Mouse (Mus musculus): ENCODE measurements around the gene Agpat1.
A peak's percentile ranks its signal among the peaks of the same experiment; 100 is the strongest.

Agpat1 gene

GRCm38 (mm10) chr17:34606186-34607039 lies 2.4 kb downstream of the Agpat1 start:
- DNase-seq (ENCODE audit: low read depth, low spot score), result peak; percentile 44

- DNase-seq (ENCODE audit: low read depth, low spot score), result no peak
Measured at GRCm38 (mm10) chr17:34607997-34608396, 3.9 kb downstream of the Agpat1 start.

GRCm38 (mm10) chr17:34611050-34611449 lies 7.0 kb downstream of the Agpat1 start:
- DNase-seq (ENCODE audit: low read depth, low spot score), result no peak

- no peak for DNase-seq (ENCODE audit: low read depth, low spot score)
Measured at GRCm38 (mm10) chr17:34613054-34613645, 9.1 kb downstream of the Agpat1 start.

- DNase-seq (ENCODE audit: low read depth, low spot score), result no peak
Measured at GRCm38 (mm10) chr17:34613830-34614229, 9.8 kb downstream of the Agpat1 start.

GRCm38 (mm10) chr17:34615871-34616270 lies 11.8 kb downstream of the Agpat1 start, which contains the start of gene Egfl8:
Egfl8 (minus strand) TSS chr17:34615971.
- DNase-seq (ENCODE audit: low read depth, low spot score), result no peak

- DNase-seq (ENCODE audit: low read depth, low spot score), result peak; percentile 89
Measured at GRCm38 (mm10) chr17:34618999-34619398, 14.9 kb downstream of the Agpat1 start.

GRCm38 (mm10) chr17:34621006-34621405 lies 16.9 kb downstream of the Agpat1 start:
- DNase-seq (ENCODE audit: low read depth, low spot score), result no peak

- no peak for DNase-seq (ENCODE audit: low read depth, low spot score)
Measured at GRCm38 (mm10) chr17:34623161-34623560, 19.1 kb downstream of the Agpat1 start.

GRCm38 (mm10) chr17:34624981-34625380 lies 20.9 kb downstream of the Agpat1 start:
- no peak for DNase-seq (ENCODE audit: low read depth, low spot score)

GRCm38 (mm10) chr17:34626062-34626772 lies 22.2 kb downstream of the Agpat1 start:
- no peak for DNase-seq (ENCODE audit: low read depth, low spot score)

GRCm38 (mm10) chr17:34626773-34627092 lies 22.7 kb downstream of the Agpat1 start:
- DNase-seq (ENCODE audit: low read depth, low spot score), result peak; percentile 64

- DNase-seq (ENCODE audit: low read depth, low spot score), result peak; percentile 87
Measured at GRCm38 (mm10) chr17:34627093-34627942, 23.3 kb downstream of the Agpat1 start.

GRCm38 (mm10) chr17:34627943-34628643 lies 24.0 kb downstream of the Agpat1 start, which contains the start of gene Ppt2:
Ppt2 (minus strand) TSS chr17:34628510.
- DNase-seq (ENCODE audit: low read depth, low spot score), result peak; percentile 52

- peak; percentile 47 for DNase-seq (ENCODE audit: low read depth, low spot score)
Measured at GRCm38 (mm10) chr17:34628644-34628967, 24.5 kb downstream of the Agpat1 start.

- DNase-seq (ENCODE audit: low read depth, low spot score), result peak; percentile 51
Measured at GRCm38 (mm10) chr17:34629221-34629751, 25.2 kb downstream of the Agpat1 start, which contains the start of gene Prrt1. Prrt1 (plus strand) TSS chr17:34629533.

- DNase-seq (ENCODE audit: low read depth, low spot score), result peak; percentile 69
Measured at GRCm38 (mm10) chr17:34629796-34630603, 25.9 kb downstream of the Agpat1 start.

GRCm38 (mm10) chr17:34630761-34631301 lies 26.8 kb downstream of the Agpat1 start:
- peak; percentile 43 for DNase-seq (ENCODE audit: low read depth, low spot score)

GRCm38 (mm10) chr17:34631647-34632046 lies 27.6 kb downstream of the Agpat1 start:
- no peak for DNase-seq (ENCODE audit: low read depth, low spot score)
